Mouse (Mus musculus) G1E (cell line): ENCODE data around the gene Sparc.

Source experiments
- CTCF ChIP-seq: IDR thresholded peaks from 2 replicates; pipeline ENCODE4 v1.5.1; 2012; ENCODE audit warnings: low read depth, low read length, inconsistent platforms, mixed read lengths
- GATA1 ChIP-seq: IDR thresholded peaks from 2 replicates; pipeline ENCODE4 v1.6.1; 2012; ENCODE audit warnings: borderline replicate concordance, low read length, inconsistent platforms, mixed read lengths
- GATA2 ChIP-seq: IDR thresholded peaks from 2 replicates; pipeline ENCODE4 v1.6.1; 2012; ENCODE audit warnings: low read depth, low read length, inconsistent platforms, borderline replicate concordance
- TAL1 ChIP-seq: conservative IDR thresholded peaks from 2 replicates; pipeline ENCODE4 v1.6.1; 2012; ENCODE audit warnings: low read depth, low read length, inconsistent platforms, mixed read lengths

DNA sequence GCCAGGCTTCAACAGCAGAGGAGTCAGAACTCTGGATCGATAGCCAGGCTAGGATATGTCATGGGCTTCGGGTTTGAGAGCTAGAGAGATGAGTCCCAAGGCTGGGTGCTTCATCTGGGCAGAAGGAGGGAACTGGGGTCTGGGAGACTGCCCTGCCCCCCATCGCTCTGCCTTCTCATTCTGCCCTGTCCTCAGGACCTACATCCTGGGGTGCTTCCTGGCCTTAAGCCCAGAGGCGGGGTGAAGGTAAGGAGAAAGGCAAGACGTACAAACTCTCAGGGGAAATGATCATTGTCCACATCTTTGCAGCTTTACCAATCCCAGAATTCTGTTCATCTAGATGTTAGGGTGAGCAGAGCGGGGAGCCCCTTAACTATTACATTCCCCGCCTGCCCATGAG lies 10.9 kb downstream of the Sparc start:
- TF ChIP-seq CTCF, result no peak
- no peak for TF ChIP-seq GATA1
- TF ChIP-seq GATA2, result no peak
- TF ChIP-seq TAL1, result no peak
